Mouse (Mus musculus) bone marrow macrophage, adult 2 months (primary cell): ENCODE results near the gene Ints14.

ENCODE experiments used
- CTCF ChIP-seq: IDR thresholded peaks from 2 replicates; pipeline ENCODE4 v1.5.1; 2012; ENCODE audit warnings: low read depth, mild to moderate bottlenecking, low read length, moderate library complexity
- POLR2A ChIP-seq: IDR thresholded peaks from 2 replicates; pipeline ENCODE4 v1.6.1; 2012; ENCODE audit warnings: mild to moderate bottlenecking, low read depth, low read length, borderline replicate concordance

- TF ChIP-seq CTCF (no peak), POLR2A (no peak)
Observed at GRCm38 (mm10) chr9:64938535-64938934, 22.2 kb upstream of the Ints14 start.
